Mouse (Mus musculus) embryonic facial prominence, embryonic 11.5 days (tissue): ENCODE data around the gene Rxfp2. TPM values are rescaled to one million over a fixed set of nuclear protein-coding genes. Genes with fewer than 3 reads are reported as not detected.

Experiments used
- ATAC-seq: fragments of 200-750 bp; cut with Nextera tagmentation; replicated peaks from 2 replicates; pipeline ENCODE4 v1.8.0; 2017; ENCODE audit warnings: low read depth; ENCODE audit not compliant: insufficient number of reproducible peaks, low FRiP score, low TSS enrichment
- DNase-seq: peaks from one replicate; pipeline ENCODE4 v3.0.0-alpha.2; 2015; ENCODE audit warnings: low spot score
- H3K27ac ChIP-seq: fragments of 300-500 bp; sonication (generic); replicated peaks from 2 replicates; pipeline ENCODE4 v1.5.1; 2014; ENCODE audit warnings: mild to moderate bottlenecking, low read depth, low read length, control low read depth
- H3K27me3 ChIP-seq: fragments of 300-500 bp; sonication (generic); 2 replicates; pipeline ENCODE4 v1.6.1; 2014; ENCODE audit warnings: mild to moderate bottlenecking, low read length, moderate library complexity, mixed read lengths; ENCODE audit not compliant: control insufficient read depth, insufficient read depth
- H3K36me3 ChIP-seq: fragments of 300-500 bp; sonication (generic); replicated peaks from 2 replicates; pipeline ENCODE4 v1.6.1; 2014; ENCODE audit warnings: low read depth, mild to moderate bottlenecking, low read length, moderate library complexity, mixed read lengths; ENCODE audit not compliant: control insufficient read depth, insufficient read depth
- H3K4me1 ChIP-seq: fragments of 300-500 bp; sonication (generic); 2 replicates; pipeline ENCODE4 v1.6.1; 2014; ENCODE audit warnings: low read length, mixed read lengths; ENCODE audit not compliant: control insufficient read depth, insufficient read depth
- H3K4me2 ChIP-seq: fragments of 300-500 bp; sonication (generic); 2 replicates; pipeline ENCODE4 v1.6.1; 2014; ENCODE audit warnings: low read depth, mild to moderate bottlenecking, control low read depth, low read length, moderate library complexity
- H3K4me3 ChIP-seq: fragments of 300-500 bp; sonication (generic); 2 replicates; pipeline ENCODE4 v1.5.1; 2014; ENCODE audit warnings: low read depth, low read length, control low read depth
- H3K9ac ChIP-seq: fragments of 300-500 bp; sonication (generic); replicated peaks from 2 replicates; pipeline ENCODE4 v1.6.1; 2014; ENCODE audit warnings: mild to moderate bottlenecking, control low read depth, low read length
- H3K9me3 ChIP-seq: fragments of 300-500 bp; sonication (generic); replicated peaks from 2 replicates; pipeline ENCODE4 v1.6.1; 2016; ENCODE audit warnings: mild to moderate bottlenecking, low read length, inconsistent platforms, mixed read lengths; ENCODE audit not compliant: control insufficient read depth
- WGBS: fragments of 180-500 bp; shearing (Covaris S2); extraction: QIAGEN DNeasy Blood & Tissue Kit; methylation state at CpG from one replicate; pipeline ENCODE4 v1.1.7; 2014; 5-methylcytosine and 5-hydroxymethylcytosine counted together
- polyA plus RNA-seq: library from polyadenylated mRNA; unstranded; fragments of >200 nt; fragmentation: Nextera tagmentation; extraction: Ambion mirVana; gene quantifications from 2 replicates; pipeline ENCODE4 v1.2.1, GENCODE M21; 2014

Gene Rxfp2
- polyA plus RNA-seq, 1 experiment from 2014 or later, result 0.41 TPM

- no peak overlapping the region for H3K9ac ChIP-seq
- no peak for ATAC-seq
- no peaks in the 10 kb centered on the region for H3K9me3 ChIP-seq
- H3K4me1 ChIP-seq, result no peaks in the 10 kb centered on the region
- H3K27ac ChIP-seq, result no peak overlapping the region
- no peak for DNase-seq
- H3K4me2 ChIP-seq, result no peak overlapping the region
- WGBS, result 89% methylated on average over 9 of the region's 9 CpGs
- no peaks in the 10 kb centered on the region for H3K36me3 ChIP-seq
- H3K4me3 ChIP-seq, result no peak overlapping the region
- H3K27me3 ChIP-seq, result no peaks in the 10 kb centered on the region
Measured at GRCm38 (mm10) chr5:150059466-150059865, 41.0 kb downstream of the Rxfp2 start.

GRCm38 (mm10) chr5:150061086-150061485 lies 42.6 kb downstream of the Rxfp2 start:
- no peak overlapping the region for H3K4me2 ChIP-seq
- no peak for DNase-seq
- 94% methylated on average over 9 of the region's 9 CpGs for WGBS
- no peaks in the 10 kb centered on the region for H3K4me1 ChIP-seq
- H3K9ac ChIP-seq, result no peak overlapping the region
- H3K36me3 ChIP-seq, result no peaks in the 10 kb centered on the region
- H3K27me3 ChIP-seq, result no peaks in the 10 kb centered on the region
- H3K4me3 ChIP-seq, result no peak overlapping the region
- no peak overlapping the region for H3K27ac ChIP-seq
- no peak for ATAC-seq
- H3K9me3 ChIP-seq, result no peaks in the 10 kb centered on the region

- 60% methylated on average over 10 of the region's 10 CpGs for WGBS
- H3K36me3 ChIP-seq, result no peaks in the 10 kb centered on the region
- no peaks in the 10 kb centered on the region for H3K9me3 ChIP-seq
- H3K4me1 ChIP-seq, result no peaks in the 10 kb centered on the region
- H3K27me3 ChIP-seq, result no peaks in the 10 kb centered on the region
- H3K4me2 ChIP-seq, result no peak overlapping the region
- no peak overlapping the region for H3K9ac ChIP-seq
- ATAC-seq (no peak), DNase-seq (no peak)
- no peak overlapping the region for H3K27ac ChIP-seq
- no peak overlapping the region for H3K4me3 ChIP-seq
Measured at GRCm38 (mm10) chr5:150064286-150064685, 45.8 kb downstream of the Rxfp2 start.

- DNase-seq (peak; percentile 46), ATAC-seq (no peak)
- Histone ChIP-seq H3K4me3 (no peak overlapping the region), H3K4me1 (no peaks in the 10 kb centered on the region), H3K27ac (no peak overlapping the region), H3K36me3 (no peaks in the 10 kb centered on the region), H3K9me3 (no peaks in the 10 kb centered on the region), H3K9ac (no peak overlapping the region), H3K4me2 (no peak overlapping the region), H3K27me3 (no peaks in the 10 kb centered on the region)
- 18% methylated on average over 10 of the region's 10 CpGs for WGBS
Measured at GRCm38 (mm10) chr5:150070086-150070485, 51.6 kb downstream of the Rxfp2 start.

GRCm38 (mm10) chr5:150071738-150072137 lies 53.3 kb downstream of the Rxfp2 start:
- Histone ChIP-seq H3K27ac (no peak overlapping the region), H3K9me3 (no peaks in the 10 kb centered on the region), H3K4me1 (no peaks in the 10 kb centered on the region), H3K4me3 (no peak overlapping the region), H3K27me3 (no peaks in the 10 kb centered on the region), H3K9ac (no peak overlapping the region), H3K4me2 (no peak overlapping the region), H3K36me3 (no peaks in the 10 kb centered on the region)
- no peak for ATAC-seq
- DNase-seq, result no peak

- no peaks in the 10 kb centered on the region for H3K27me3 ChIP-seq
- H3K4me2 ChIP-seq, result no peak overlapping the region; the same call in 1 of the 2 replicates
- DNase-seq (peak; percentile 78), ATAC-seq (peak; percentile 85)
- 22% methylated on average over 12 of the region's 12 CpGs for WGBS
- H3K27ac ChIP-seq, result no peak overlapping the region
- no peak overlapping the region for H3K4me3 ChIP-seq
- H3K4me1 ChIP-seq, result no peaks in the 10 kb centered on the region
- no peaks in the 10 kb centered on the region for H3K9me3 ChIP-seq
- H3K9ac ChIP-seq, result no peak overlapping the region; the same call in 1 of the 2 replicates
- no peaks in the 10 kb centered on the region for H3K36me3 ChIP-seq
Measured at GRCm38 (mm10) chr5:150079866-150080797, 61.7 kb downstream of the Rxfp2 start.

- no peaks in the 10 kb centered on the region for H3K9me3 ChIP-seq
- H3K9ac ChIP-seq, result no peak overlapping the region
- no peaks in the 10 kb centered on the region for H3K27me3 ChIP-seq
- H3K27ac ChIP-seq, result no peak overlapping the region
- DNase-seq, result no peak
- no peak overlapping the region for H3K4me2 ChIP-seq
- no peaks in the 10 kb centered on the region for H3K4me1 ChIP-seq
- no peaks in the 10 kb centered on the region for H3K36me3 ChIP-seq
- no peak overlapping the region for H3K4me3 ChIP-seq
- ATAC-seq, result no peak
- 87% methylated on average over 14 of the region's 14 CpGs for WGBS
Measured at GRCm38 (mm10) chr5:150082696-150083095, 64.2 kb downstream of the Rxfp2 start.

GRCm38 (mm10) chr5:150083190-150083589 lies 64.7 kb downstream of the Rxfp2 start:
- ATAC-seq, result no peak
- Histone ChIP-seq H3K36me3 (no peaks in the 10 kb centered on the region), H3K9ac (no peak overlapping the region)

More at GRCm38 (mm10) chr5:150083190-150083589, 64.7 kb downstream of the Rxfp2 start:
- Histone ChIP-seq H3K4me2 (no peak overlapping the region), H3K27ac (no peak overlapping the region), H3K9me3 (no peaks in the 10 kb centered on the region), H3K27me3 (no peaks in the 10 kb centered on the region), H3K4me3 (no peak overlapping the region), H3K4me1 (no peaks in the 10 kb centered on the region)
- WGBS, result 62% methylated on average over 5 of the region's 5 CpGs
- no peak for DNase-seq
